Mouse (Mus musculus) kidney, postnatal 0 days (tissue): ENCODE measurements around the gene Olfr1441. TPM values are rescaled to one million over a fixed set of nuclear protein-coding genes. Genes with fewer than 3 reads are reported as not detected.

Experiments used
- ATAC-seq: fragments of 200-750 bp; cut with Nextera tagmentation; replicated peaks from 2 replicates; pipeline ENCODE4 v1.8.0; 2017; ENCODE audit warnings: low read depth, moderate number of reproducible peaks, moderate TSS enrichment, moderate library complexity; ENCODE audit not compliant: low FRiP score
- DNase-seq: peaks from one replicate; pipeline ENCODE4 v3.0.0-alpha.2; 2016; ENCODE audit warnings: low spot score
- H3K27ac ChIP-seq: fragments of 300-500 bp; sonication (generic); 2 replicates; pipeline ENCODE4 v1.5.1; 2014; ENCODE audit warnings: mild to moderate bottlenecking
- H3K27me3 ChIP-seq: fragments of 300-500 bp; sonication (generic); 2 replicates; pipeline ENCODE4 v1.6.1; 2014; ENCODE audit warnings: low read length, mixed read lengths; ENCODE audit not compliant: insufficient read depth
- H3K36me3 ChIP-seq: fragments of 300-500 bp; sonication (generic); 2 replicates; pipeline ENCODE4 v1.6.1; 2014; ENCODE audit warnings: low read length, mixed read lengths; ENCODE audit not compliant: insufficient read depth
- H3K4me1 ChIP-seq: fragments of 300-500 bp; sonication (generic); replicated peaks from 2 replicates; pipeline ENCODE4 v1.6.1; 2014; ENCODE audit warnings: antibody characterized with exemption, low read length, mixed read lengths; ENCODE audit not compliant: insufficient read depth
- H3K4me2 ChIP-seq: fragments of 300-500 bp; sonication (generic); 2 replicates; pipeline ENCODE4 v1.6.1; 2014; ENCODE audit warnings: mild to moderate bottlenecking, low read length, moderate library complexity, mixed read lengths
- H3K4me3 ChIP-seq: fragments of 300-500 bp; sonication (generic); replicated peaks from 2 replicates; pipeline ENCODE4 v1.5.1; 2014; ENCODE audit warnings: low read depth, low read length
- H3K9ac ChIP-seq: fragments of 300-500 bp; sonication (generic); 2 replicates; pipeline ENCODE4 v1.6.1; 2014; ENCODE audit warnings: low read depth, low read length
- H3K9me3 ChIP-seq: fragments of 300-500 bp; sonication (generic); replicated peaks from 2 replicates; pipeline ENCODE4 v1.6.1; 2016; ENCODE audit warnings: low read length, inconsistent platforms, mixed read lengths
- CTCF ChIP-seq: IDR thresholded peaks from 2 replicates; pipeline ENCODE4 v1.5.1; 2016; ENCODE audit warnings: antibody characterized with exemption, low read depth, mild to moderate bottlenecking, moderate library complexity
- WGBS: fragments of 180-500 bp; shearing (Covaris S2); extraction: QIAGEN DNeasy Blood & Tissue Kit; methylation state at CpG from one replicate; pipeline ENCODE4 v1.1.7; 2014; 5-methylcytosine and 5-hydroxymethylcytosine counted together
- polyA plus RNA-seq: library from polyadenylated mRNA; unstranded; fragments of >200 nt; fragmentation: Nextera tagmentation; extraction: Ambion mirVana; gene quantifications from 2 replicates; pipeline ENCODE4 v1.2.1, GENCODE M21; 2015

Olfr1441 gene
- polyA plus RNA-seq, 1 experiment from 2014 or later = not detected

- Histone ChIP-seq H3K36me3 (no peaks in the 10 kb centered on the region), H3K4me3 (no peak within 1 kb of the TSS), H3K9me3 (no peaks in the 10 kb centered on the region), H3K9ac (no peak within 1 kb of the TSS), H3K4me2 (no peak within 1 kb of the TSS), H3K4me1 (no peaks in the 10 kb centered on the region), H3K27me3 (no peaks in the 10 kb centered on the region), H3K27ac (no peak within 1 kb of the TSS)
- ATAC-seq (no peak), DNase-seq (no peak)
- 75% methylated on average over 11 of the region's 11 CpGs for WGBS
- TF ChIP-seq CTCF = no peak
Observed at GRCm38 (mm10) chr19:12460282-12461249, 43.3 kb downstream of the Olfr1441 start, which contains the start of gene Mpeg1. Gene Mpeg1 (plus strand): TSS chr19:12460779.

- no peak overlapping the region for H3K9ac ChIP-seq
- no peaks in the 10 kb centered on the region for H3K27me3 ChIP-seq
- H3K36me3 ChIP-seq = no peaks in the 10 kb centered on the region
- ATAC-seq = no peak
- 71% methylated on average over 7 of the region's 7 CpGs for WGBS
- no peak for TF ChIP-seq CTCF
- no peaks in the 10 kb centered on the region for H3K9me3 ChIP-seq
- no peaks in the 10 kb centered on the region for H3K4me1 ChIP-seq
- H3K27ac ChIP-seq = no peak overlapping the region
- no peak for DNase-seq
- H3K4me3 ChIP-seq = no peak overlapping the region
- H3K4me2 ChIP-seq = no peak overlapping the region
Observed at GRCm38 (mm10) chr19:12462851-12463721, 45.9 kb downstream of the Olfr1441 start.

GRCm38 (mm10) chr19:12463722-12464035 lies 46.4 kb downstream of the Olfr1441 start:
- Histone ChIP-seq H3K4me2 (no peak overlapping the region), H3K9ac (no peak overlapping the region), H3K9me3 (no peaks in the 10 kb centered on the region), H3K4me3 (no peak overlapping the region), H3K27ac (no peak overlapping the region), H3K27me3 (no peaks in the 10 kb centered on the region), H3K4me1 (no peaks in the 10 kb centered on the region), H3K36me3 (no peaks in the 10 kb centered on the region)
- ATAC-seq (no peak), DNase-seq (peak; percentile 58)
- 48% methylated on average over 1 of the region's 1 CpGs for WGBS
- TF ChIP-seq CTCF = no peak

- 72% methylated on average over 5 of the region's 5 CpGs for WGBS
Observed at GRCm38 (mm10) chr19:12464127-12464526, 46.9 kb downstream of the Olfr1441 start.

GRCm38 (mm10) chr19:12464674-12465073 lies 47.4 kb downstream of the Olfr1441 start:
- Histone ChIP-seq H3K27ac (no peak overlapping the region), H3K4me3 (no peak overlapping the region), H3K36me3 (no peaks in the 10 kb centered on the region), H3K27me3 (no peaks in the 10 kb centered on the region), H3K4me2 (no peak overlapping the region), H3K9me3 (no peaks in the 10 kb centered on the region), H3K4me1 (no peaks in the 10 kb centered on the region), H3K9ac (no peak overlapping the region)
- DNase-seq (no peak), ATAC-seq (no peak)
- no peak for TF ChIP-seq CTCF
- 76% methylated on average over 4 of the region's 4 CpGs for WGBS

More at GRCm38 (mm10) chr19:12464127-12464526, 46.9 kb downstream of the Olfr1441 start:
- H3K36me3 ChIP-seq = no peaks in the 10 kb centered on the region
- no peak overlapping the region for H3K27ac ChIP-seq
- H3K9ac ChIP-seq = no peak overlapping the region
- DNase-seq (no peak), ATAC-seq (no peak)
- H3K9me3 ChIP-seq = no peaks in the 10 kb centered on the region
- TF ChIP-seq CTCF = no peak
- H3K4me2 ChIP-seq = no peak overlapping the region
- no peaks in the 10 kb centered on the region for H3K4me1 ChIP-seq
- H3K27me3 ChIP-seq = no peaks in the 10 kb centered on the region
- H3K4me3 ChIP-seq = no peak overlapping the region

GRCm38 (mm10) chr19:12465530-12466144 lies 48.4 kb downstream of the Olfr1441 start:
- DNase-seq = no peak
- ATAC-seq = no peak

More at GRCm38 (mm10) chr19:12465530-12466144, 48.4 kb downstream of the Olfr1441 start:
- H3K27me3 ChIP-seq = no peaks in the 10 kb centered on the region
- 92% methylated on average over 10 of the region's 10 CpGs for WGBS
- H3K36me3 ChIP-seq = no peaks in the 10 kb centered on the region
- no peaks in the 10 kb centered on the region for H3K9me3 ChIP-seq
- TF ChIP-seq CTCF = no peak
- H3K9ac ChIP-seq = no peak overlapping the region
- H3K4me3 ChIP-seq = no peak overlapping the region
- no peak overlapping the region for H3K4me2 ChIP-seq
- no peaks in the 10 kb centered on the region for H3K4me1 ChIP-seq
- no peak overlapping the region for H3K27ac ChIP-seq
